Mouse (Mus musculus) small intestine, adult 2 months (tissue): ENCODE results near the gene Spata1.

Experiments used
- CTCF ChIP-seq: fragments of 200-500 bp; IDR thresholded peaks from 2 replicates; pipeline ENCODE4 v1.5.1; 2012; ENCODE audit warnings: low read depth, mild to moderate bottlenecking, control low read depth, inconsistent platforms, low read length, moderate library complexity, mixed read lengths; ENCODE audit not compliant: insufficient replicate concordance, insufficient read length; ENCODE audit errors: extremely low read depth
- POLR2A ChIP-seq: fragments of 200-500 bp; IDR thresholded peaks from 2 replicates; pipeline ENCODE4 v1.6.1; 2012; ENCODE audit warnings: low read depth, mild to moderate bottlenecking, control low read depth, inconsistent platforms, low read length, moderate library complexity

DNA sequence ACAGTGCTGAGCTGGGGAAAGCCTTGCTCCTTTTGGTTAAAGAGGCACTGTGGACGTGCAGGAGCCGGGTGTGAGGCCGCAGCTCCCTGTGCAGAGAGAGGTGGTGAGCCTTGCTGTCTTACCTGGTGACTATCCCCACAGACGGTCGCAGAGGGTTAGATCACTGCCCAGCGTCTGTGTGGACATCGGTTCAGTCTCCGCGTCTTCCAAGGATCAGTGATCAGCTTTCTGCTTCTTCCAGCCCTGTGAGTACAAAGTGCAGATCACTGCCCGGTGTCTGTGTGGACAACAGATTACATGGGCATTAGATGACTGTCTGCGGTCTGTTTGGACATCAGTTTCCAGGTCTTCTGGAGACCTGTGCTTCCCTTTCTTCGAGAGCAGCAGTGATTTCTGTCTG, 85.0 kb downstream of the Spata1 start:
- no peak for TF ChIP-seq CTCF
- no peak for TF ChIP-seq POLR2A
